Mouse (Mus musculus) hematopoietic stem cell, adult 5-6 weeks (primary cell): ENCODE measurements around the gene Tnfaip8l2. TPM values are rescaled to one million over a fixed set of nuclear protein-coding genes. Genes with fewer than 3 reads are reported as not detected.

Experiments
- ATAC-seq, 2 experiments: fragments of 125-278 bp in 1 of 2; replicated peaks in 1 of 2; 2 replicates each; pipeline ENCODE4 v1.8.0; 2016 to 2017; ENCODE audit warnings: inconsistent platforms in 2 of 2, mild to moderate bottlenecking in 2 of 2, moderate number of reproducible peaks in 2 of 2, low read depth in 1 of 2, moderate TSS enrichment in 1 of 2; ENCODE audit not compliant: low FRiP score in 2 of 2, poor library complexity in 2 of 2, severe bottlenecking in 2 of 2, insufficient read depth in 1 of 2, low TSS enrichment in 1 of 2
- total RNA-seq: library from RNA; stranded (forward); fragments of 172-1452, 232-1000 nt; gene quantifications from 2 replicates; pipeline ENCODE4 v1.2.3, GENCODE M21; 2017

The Tnfaip8l2 gene
- total RNA-seq: 15.2 and 16.3 TPM in 2 replicates

DNA sequence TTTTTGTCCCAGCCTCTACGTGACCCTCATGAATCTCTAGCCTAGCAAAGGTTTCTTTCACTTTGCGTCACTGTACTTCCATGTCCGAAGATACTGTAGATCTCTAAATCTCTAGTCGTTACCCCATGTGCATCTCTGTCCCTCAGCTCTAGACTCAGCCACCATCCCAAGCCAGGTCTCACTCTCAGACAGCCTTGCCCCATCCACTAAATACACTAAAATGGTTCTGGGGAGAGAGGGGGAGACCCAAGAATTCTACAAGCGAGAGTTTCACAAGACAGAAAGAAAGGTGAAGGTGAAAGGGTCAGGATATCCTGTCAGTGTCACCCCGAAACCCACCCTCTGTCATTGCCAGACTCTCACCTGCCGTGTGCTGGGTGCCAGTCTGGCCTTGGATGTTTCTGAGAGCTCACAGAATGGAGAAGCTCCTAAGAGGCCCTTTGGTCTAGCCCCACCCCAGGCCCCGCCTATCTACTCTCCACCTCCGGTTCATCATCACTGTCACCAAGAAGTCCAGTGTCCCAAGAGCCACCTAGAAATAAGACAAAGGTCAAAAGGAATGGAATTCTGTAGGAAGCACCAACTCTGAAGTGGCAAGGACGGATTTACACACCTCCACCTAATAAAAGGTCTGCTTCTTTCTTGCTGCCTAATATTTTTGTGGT, at the start of gene Tnfaip8l2:
TSS of gene Tnfaip8l2 (minus strand) at position 409 of the 665 bp plus-strand sequence.
- peak; percentile 0 to 55; a peak in 1 of 4 replicates for ATAC-seq

- ATAC-seq: no peak
These were observed 44.7 kb upstream of the Tnfaip8l2 start for GRCm38 (mm10) chr3:95186888-95187287.

DNA sequence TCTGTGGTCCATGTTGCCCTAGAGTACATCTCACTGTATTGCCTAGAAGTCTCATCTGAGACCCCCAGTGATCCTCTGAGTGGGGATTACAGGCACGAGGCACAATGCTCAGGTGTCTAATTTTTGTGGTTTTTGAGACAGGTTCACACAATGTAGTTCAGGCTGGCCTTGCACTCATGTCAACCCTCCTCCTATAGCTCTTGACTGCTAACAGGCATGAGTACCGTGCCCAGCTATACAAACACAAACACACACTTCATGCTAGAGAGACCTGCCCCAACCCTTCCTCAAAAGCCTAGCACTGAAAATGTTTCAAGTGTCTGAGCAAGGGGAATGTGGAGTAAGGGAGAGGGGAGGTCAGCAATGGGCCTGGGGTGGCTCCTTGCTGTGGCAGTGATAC, 43.9 kb upstream of the Tnfaip8l2 start:
- no peak for ATAC-seq

DNA sequence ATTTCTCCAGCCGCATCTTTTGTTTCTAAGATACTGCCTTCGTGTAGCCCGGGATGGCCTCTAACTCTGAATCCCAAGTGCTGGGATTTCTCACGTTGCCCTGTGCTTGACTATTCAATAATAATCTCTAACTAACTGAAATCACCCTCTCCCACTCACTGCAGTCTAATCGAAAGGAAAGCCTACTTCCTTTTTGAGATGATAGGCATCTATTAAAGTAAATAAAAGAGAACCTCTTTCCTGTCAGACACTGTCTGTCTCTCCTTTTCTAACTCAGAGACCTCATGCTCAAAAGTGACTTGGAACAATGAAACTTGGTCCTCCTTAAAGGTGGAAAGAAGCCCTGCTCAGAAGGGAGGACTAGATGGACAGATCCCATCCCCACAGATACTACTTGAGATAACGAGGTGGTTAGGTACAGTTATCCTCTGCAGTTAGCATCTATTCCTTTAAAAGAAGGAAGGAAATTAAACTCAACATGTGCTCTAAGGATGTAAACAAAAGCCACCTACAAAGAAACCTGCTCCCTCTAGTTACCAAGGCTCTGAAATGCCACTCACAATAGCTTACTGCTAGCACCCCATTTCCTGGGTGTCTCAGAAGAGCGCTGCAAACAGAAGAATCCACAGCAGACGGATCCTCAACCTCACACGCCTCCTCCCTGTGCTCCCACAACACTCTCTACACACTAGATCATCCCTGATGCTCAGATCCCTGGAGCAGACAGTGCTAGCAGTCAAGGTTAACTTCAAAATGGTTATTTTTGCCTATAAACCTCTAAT, 42.8 kb upstream of the Tnfaip8l2 start:
- no peak for ATAC-seq

DNA sequence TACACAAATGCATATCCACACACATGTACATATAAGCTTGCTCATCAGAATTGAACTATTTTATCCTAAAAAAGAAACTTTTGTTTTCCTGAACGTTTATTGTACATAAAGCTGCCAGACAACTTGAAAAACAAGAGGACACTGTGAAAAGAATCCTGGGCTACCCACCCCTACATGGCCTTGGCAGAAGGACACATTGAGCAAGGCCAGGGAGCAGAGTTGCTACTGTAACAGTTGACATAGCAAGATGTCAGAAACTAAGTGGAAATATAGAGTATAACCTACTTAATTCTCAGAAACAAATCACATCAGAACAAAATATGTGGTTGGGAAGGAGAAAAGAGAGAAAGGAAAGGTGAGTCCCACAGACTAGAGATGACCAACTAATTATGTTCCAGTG, 39.7 kb upstream of the Tnfaip8l2 start:
- no peak for ATAC-seq

DNA sequence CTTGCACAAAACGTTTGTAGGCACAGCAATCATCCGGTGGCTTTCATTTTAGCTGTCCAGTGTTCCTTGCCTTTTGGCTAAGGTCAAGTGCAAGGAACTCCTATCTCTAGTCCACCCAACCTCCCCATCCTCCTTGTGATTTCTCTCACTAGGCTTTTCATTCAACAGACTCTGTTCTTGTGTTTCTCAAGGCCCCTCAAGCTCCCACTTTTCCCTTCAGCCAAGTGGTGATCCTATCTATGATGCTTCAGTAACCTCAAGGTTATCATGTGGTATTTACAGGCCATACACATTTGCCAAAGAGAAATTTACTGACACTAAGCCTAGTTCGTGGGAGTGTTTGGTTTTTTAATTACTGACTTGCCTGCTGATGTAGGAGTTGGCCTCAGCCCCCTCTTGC, 37.7 kb upstream of the Tnfaip8l2 start:
- no peak for ATAC-seq

DNA sequence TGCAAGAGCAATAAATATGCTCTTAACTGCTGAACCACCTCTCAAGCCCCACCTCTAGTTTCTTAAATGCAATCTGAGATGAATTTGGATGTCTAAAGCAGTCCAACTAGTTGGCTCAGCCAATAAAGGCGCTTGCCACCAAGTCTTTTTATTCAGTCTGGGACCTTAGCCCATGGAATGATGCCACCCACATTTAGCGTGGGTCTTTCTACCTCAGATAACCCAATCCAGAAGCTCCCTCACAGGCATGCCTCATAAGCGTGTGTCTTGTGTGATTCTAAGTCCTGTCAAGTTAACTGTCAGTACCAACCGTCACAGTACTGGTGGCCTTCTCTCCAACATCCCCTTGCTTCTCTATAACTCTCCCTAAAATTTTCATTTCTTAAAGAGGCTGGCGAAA, 36.8 kb upstream of the Tnfaip8l2 start:
- ATAC-seq: no peak

GRCm38 (mm10) chr3:95177583-95177982, 35.4 kb upstream of the Tnfaip8l2 start:
- ATAC-seq: no peak

GRCm38 (mm10) chr3:95176500-95176899, 34.3 kb upstream of the Tnfaip8l2 start:
- no peak for ATAC-seq

DNA sequence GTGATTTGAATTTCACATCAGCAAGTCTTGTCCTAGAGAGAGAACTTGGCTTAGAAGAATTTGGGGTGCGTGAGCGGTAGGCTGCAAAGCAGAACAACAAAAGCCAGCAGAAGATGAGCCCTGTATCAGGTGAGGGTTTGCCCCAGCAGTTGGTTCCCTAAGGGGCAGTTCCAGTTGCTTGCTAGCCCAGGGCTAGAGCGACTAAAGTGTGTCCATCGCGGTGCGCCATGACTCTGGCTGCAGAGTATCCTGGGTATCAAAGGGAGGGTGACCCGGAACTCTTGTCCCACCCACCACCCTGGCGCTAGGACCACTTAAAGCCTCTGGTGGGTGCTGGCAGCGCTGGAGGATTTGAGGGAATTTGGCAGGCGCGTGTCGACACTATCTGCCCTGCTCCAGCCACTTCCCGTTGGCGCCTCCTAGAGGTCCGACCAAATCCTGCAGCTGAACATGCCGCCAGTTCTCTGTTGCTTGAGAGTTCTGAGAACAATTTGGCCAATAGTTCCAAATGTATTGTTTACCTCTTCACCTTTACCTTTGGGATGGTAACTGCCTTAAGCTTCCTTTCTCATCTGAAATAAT, 31.9 kb upstream of the Tnfaip8l2 start:
- peak; percentile 77 to 84 for ATAC-seq

- peak in 1 of 2 experiments; percentile 10; a peak in 1 of 4 replicates for ATAC-seq
These were observed 31.2 kb upstream of the Tnfaip8l2 start for GRCm38 (mm10) chr3:95173256-95173949.

GRCm38 (mm10) chr3:95172526-95173255, 30.5 kb upstream of the Tnfaip8l2 start:
- ATAC-seq: no peak

DNA sequence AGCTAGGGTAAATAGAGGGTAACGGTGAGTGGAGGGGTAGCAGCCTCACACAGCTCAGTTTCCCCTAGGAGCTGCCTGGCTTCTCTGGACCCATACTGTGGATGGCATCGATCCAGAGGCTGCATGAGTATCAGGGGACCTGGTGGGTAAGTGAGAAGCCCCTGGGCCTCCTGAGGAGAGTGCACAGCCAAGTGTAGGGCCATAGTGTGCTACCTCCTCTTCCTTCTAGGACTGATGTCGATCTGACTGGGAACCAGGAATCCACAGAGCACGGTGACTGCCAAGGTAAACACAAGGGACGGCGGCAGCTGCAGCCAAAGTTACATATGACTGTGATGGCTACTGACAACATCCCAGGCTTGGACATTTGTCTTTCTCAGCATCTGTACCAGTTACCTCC, 28.9 kb upstream of the Tnfaip8l2 start:
- no peak for ATAC-seq

DNA sequence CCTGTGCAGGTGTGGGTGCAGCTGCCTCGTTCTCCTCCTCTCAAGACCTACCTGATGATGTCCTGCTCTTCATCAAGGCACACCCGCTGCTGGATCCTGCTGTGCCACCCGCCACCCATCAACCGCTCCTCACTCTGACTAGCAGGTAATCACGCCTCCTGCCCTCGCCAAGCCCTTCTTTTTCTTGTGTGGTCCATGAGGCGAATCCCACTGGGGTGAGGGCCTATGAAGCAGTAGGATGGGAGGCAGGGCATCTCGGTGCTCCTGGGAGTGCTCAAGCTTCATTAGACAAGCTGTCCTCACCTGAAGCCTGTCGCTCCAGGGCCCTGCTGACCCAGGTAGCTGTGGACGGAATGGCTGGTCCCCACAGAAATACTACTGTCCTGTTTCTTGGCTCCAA, 27.8 kb upstream of the Tnfaip8l2 start:
- no peak for ATAC-seq

DNA sequence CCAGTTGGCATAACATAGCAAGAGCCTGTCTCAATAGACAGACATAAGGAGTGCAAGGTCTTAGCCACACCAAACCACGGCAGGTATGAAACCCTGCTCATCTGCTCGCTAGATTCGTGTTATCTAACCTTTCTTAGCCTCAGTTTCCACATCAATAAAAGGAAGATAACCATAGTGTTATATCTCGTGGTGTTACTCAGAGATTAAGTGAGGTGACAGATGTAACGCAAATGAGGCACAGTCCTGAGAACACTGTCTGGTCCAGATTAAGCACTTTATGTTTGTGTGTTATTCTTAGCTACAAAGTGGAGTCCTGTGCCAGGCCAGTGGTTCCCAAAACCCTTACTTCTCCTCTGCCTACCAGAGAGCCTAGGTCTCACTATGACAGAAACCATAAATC, 22.7 kb upstream of the Tnfaip8l2 start:
- ATAC-seq: no peak

DNA sequence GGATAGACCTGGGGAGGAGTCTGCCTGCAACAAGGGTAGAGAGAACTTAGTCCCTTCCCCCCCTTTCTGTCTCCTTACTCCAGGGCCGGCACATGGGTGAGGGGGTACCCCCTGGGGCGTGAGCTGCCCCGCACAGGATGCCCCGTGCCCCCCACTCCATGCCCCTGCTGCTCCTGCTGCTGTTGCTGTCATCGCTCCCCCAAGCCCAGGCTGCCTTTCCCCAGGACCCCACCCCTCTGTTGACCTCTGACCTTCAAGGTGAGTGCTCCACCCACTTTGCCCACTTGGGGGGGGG, 22.0 kb upstream of the Tnfaip8l2 start:
- no peak for ATAC-seq

DNA sequence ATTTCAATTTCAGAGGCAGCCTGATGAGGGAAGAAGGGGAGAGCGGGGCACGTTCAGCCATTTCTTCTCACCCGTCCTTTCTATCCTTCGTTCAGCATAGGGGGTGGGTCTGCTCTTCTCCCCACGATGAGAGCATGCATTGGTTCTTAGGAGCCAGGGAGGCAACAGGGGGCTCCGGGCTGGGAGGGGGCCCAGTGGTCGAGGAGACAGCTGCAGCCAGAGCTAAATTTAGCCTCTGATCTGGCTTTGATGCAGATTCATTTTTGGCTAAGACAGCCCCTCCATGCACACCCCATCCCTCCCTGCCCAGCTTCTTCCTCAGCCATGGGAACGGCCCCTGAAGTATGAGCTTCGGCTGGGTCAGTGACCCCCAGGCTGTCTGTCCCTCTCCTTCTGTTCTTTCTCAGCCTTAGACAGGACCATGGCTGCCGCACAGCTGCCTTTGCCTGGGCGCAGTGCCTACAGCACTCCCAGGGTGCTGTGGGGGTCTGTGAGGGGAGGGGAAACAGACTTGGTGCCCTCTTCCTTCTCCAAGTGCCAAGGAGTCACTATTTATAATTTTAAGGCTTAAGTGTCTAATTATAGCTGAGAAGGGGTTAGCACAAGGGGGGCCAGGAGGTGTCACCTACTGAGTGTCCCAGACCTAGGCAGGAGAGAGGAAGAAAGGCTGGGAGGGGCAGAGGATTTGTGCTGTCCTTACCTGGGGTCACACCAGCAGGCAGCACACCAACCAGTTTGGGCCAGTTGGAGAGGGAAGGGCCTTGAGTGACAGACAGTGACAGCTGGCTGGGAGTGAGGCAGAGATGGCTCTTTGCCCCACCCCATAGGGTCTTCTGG, 21.5 kb upstream of the Tnfaip8l2 start:
- no peak for ATAC-seq
